Mouse (Mus musculus): Measurements from ENCODE around the gene Aox1. TPM values are rescaled to one million over a fixed set of nuclear protein-coding genes. Genes with fewer than 3 reads are reported as not detected.
A peak's percentile ranks its signal among the peaks of the same experiment; 100 is the strongest.

Aox1 gene
- polyA plus RNA-seq, 2 experiments = 0.16 to 0.32 TPM

- no peak for TF ChIP-seq EP300 (IDR thresholded peaks at IDR 0.05; ENCODE audit: low read depth)
- TF ChIP-seq CTCF (IDR thresholded peaks at IDR 0.05; ENCODE audit: low read depth) = 0 out of 2 replicates have a peak, but pooled peaks have one; percentile 4
- ATAC-seq (ENCODE audit: insufficient read depth) (no peak), DNase-seq (ENCODE audit: low read depth in 3 of 3, low spot score in 3 of 3) (no peak)
- Histone ChIP-seq H3K9me3 (ENCODE audit: control insufficient read depth, low read length) (no peaks in the 10 kb centered on the region), H3K4me3 (ENCODE audit: insufficient read depth in 1 of 2, low read depth in 2 of 2, low read length in 2 of 2) (no peak overlapping the region), H3K4me2 (ENCODE audit: low read depth) (no peak overlapping the region), H3K27me3 (ENCODE audit: control insufficient read depth, insufficient read depth, low read length) (no peaks in the 10 kb centered on the region), H3K4me1 (replicated peaks; ENCODE audit: control insufficient read depth in 2 of 2, insufficient read depth in 2 of 2, low read length in 1 of 2) (no peaks in the 10 kb centered on the region; a peak in 1 of 4 replicates), H3K36me3 (replicated peaks; ENCODE audit: control insufficient read depth, insufficient read depth, low read depth) (no peaks in the 10 kb centered on the region), H3K9ac (replicated peaks) (no peak overlapping the region), H3K27ac (no peak overlapping the region)
- 62% methylated on average over 5 of the region's 5 CpGs for WGBS (ENCODE audit: insufficient replicate concordance)
These were observed 110.9 kb downstream of the Aox1 start for GRCm38 (mm10) chr1:58140607-58141006.

GRCm38 (mm10) chr1:58144384-58145069 is 114.8 kb downstream of the Aox1 start:
- peak; percentile 56 for ATAC-seq (ENCODE audit: insufficient read depth)
- Histone ChIP-seq H3K4me2 (ENCODE audit: low read depth) (no peak overlapping the region), H3K4me1 (replicated peaks; ENCODE audit: control insufficient read depth in 2 of 2, insufficient read depth in 2 of 2, low read length in 1 of 2) (no peaks in the 10 kb centered on the region; a peak in 1 of 4 replicates), H3K27ac (no peak overlapping the region), H3K36me3 (replicated peaks; ENCODE audit: control insufficient read depth, insufficient read depth, low read depth) (no peaks in the 10 kb centered on the region), H3K9me3 (ENCODE audit: control insufficient read depth, low read length) (no peaks in the 10 kb centered on the region), H3K4me3 (ENCODE audit: insufficient read depth in 1 of 2, low read depth in 2 of 2, low read length in 2 of 2) (no peak overlapping the region), H3K27me3 (ENCODE audit: control insufficient read depth, insufficient read depth, low read length) (no peaks in the 10 kb centered on the region), H3K9ac (replicated peaks) (no peak overlapping the region)
- WGBS (ENCODE audit: insufficient replicate concordance) = 63% methylated on average over 10 of the region's 10 CpGs
- no peak for TF ChIP-seq EP300 (IDR thresholded peaks at IDR 0.05; ENCODE audit: low read depth)
- 0 out of 2 replicates have a peak, but pooled peaks have one; percentile 7 for TF ChIP-seq CTCF (IDR thresholded peaks at IDR 0.05; ENCODE audit: low read depth)
- DNase-seq (ENCODE audit: low read depth in 3 of 3, low spot score in 3 of 3) = peak in 2 of 3 experiments; percentile 19 to 24

GRCm38 (mm10) chr1:58146026-58146425 is 116.3 kb downstream of the Aox1 start:
- Histone ChIP-seq H3K4me3 (ENCODE audit: insufficient read depth in 1 of 2, low read depth in 2 of 2, low read length in 2 of 2) (no peak overlapping the region), H3K4me1 (replicated peaks; ENCODE audit: control insufficient read depth in 2 of 2, insufficient read depth in 2 of 2, low read length in 1 of 2) (no peaks in the 10 kb centered on the region; a peak in 1 of 4 replicates), H3K36me3 (replicated peaks; ENCODE audit: control insufficient read depth, insufficient read depth, low read depth) (no peaks in the 10 kb centered on the region), H3K27me3 (ENCODE audit: control insufficient read depth, insufficient read depth, low read length) (no peaks in the 10 kb centered on the region), H3K27ac (no peak overlapping the region), H3K9ac (replicated peaks) (no peak overlapping the region), H3K4me2 (ENCODE audit: low read depth) (no peak overlapping the region), H3K9me3 (ENCODE audit: control insufficient read depth, low read length) (no peaks in the 10 kb centered on the region)
- 69% methylated on average over 10 of the region's 10 CpGs for WGBS (ENCODE audit: insufficient replicate concordance)
- TF ChIP-seq CTCF (IDR thresholded peaks at IDR 0.05; ENCODE audit: low read depth) = no peak
- no peak for TF ChIP-seq EP300 (IDR thresholded peaks at IDR 0.05; ENCODE audit: low read depth)
- no peak for DNase-seq (ENCODE audit: low read depth in 3 of 3, low spot score in 3 of 3)
- ATAC-seq (ENCODE audit: insufficient read depth) = no peak

- H3K27me3 ChIP-seq (ENCODE audit: control insufficient read depth, insufficient read depth, low read length) = no peaks in the 10 kb centered on the region
- no peak for ATAC-seq (ENCODE audit: insufficient read depth)
- H3K9ac ChIP-seq (replicated peaks) = no peak overlapping the region
- no peaks in the 10 kb centered on the region for H3K9me3 ChIP-seq (ENCODE audit: control insufficient read depth, low read length)
- no peaks in the 10 kb centered on the region; a peak in 1 of 4 replicates for H3K4me1 ChIP-seq (replicated peaks; ENCODE audit: control insufficient read depth in 2 of 2, insufficient read depth in 2 of 2, low read length in 1 of 2)
- no peak overlapping the region for H3K4me2 ChIP-seq (ENCODE audit: low read depth)
- no peak overlapping the region for H3K4me3 ChIP-seq (ENCODE audit: insufficient read depth in 1 of 2, low read depth in 2 of 2, low read length in 2 of 2)
- TF ChIP-seq CTCF (IDR thresholded peaks at IDR 0.05; ENCODE audit: low read depth) (no peak), EP300 (IDR thresholded peaks at IDR 0.05; ENCODE audit: low read depth) (no peak)
- no peaks in the 10 kb centered on the region for H3K36me3 ChIP-seq (replicated peaks; ENCODE audit: control insufficient read depth, insufficient read depth, low read depth)
- H3K27ac ChIP-seq = no peak overlapping the region
- DNase-seq (ENCODE audit: low read depth in 3 of 3, low spot score in 3 of 3) = no peak
- 68% methylated on average over 6 of the region's 6 CpGs for WGBS (ENCODE audit: insufficient replicate concordance)
These were observed 118.0 kb downstream of the Aox1 start for GRCm38 (mm10) chr1:58147776-58148175.

GRCm38 (mm10) chr1:58152247-58152646 is 122.5 kb downstream of the Aox1 start:
- Histone ChIP-seq H3K4me2 (ENCODE audit: low read depth) (no peak overlapping the region), H3K27me3 (ENCODE audit: control insufficient read depth, insufficient read depth, low read length) (no peaks in the 10 kb centered on the region), H3K4me1 (replicated peaks; ENCODE audit: control insufficient read depth in 2 of 2, insufficient read depth in 2 of 2, low read length in 1 of 2) (no peaks in the 10 kb centered on the region), H3K27ac (no peak overlapping the region), H3K9me3 (ENCODE audit: control insufficient read depth, low read length) (no peaks in the 10 kb centered on the region), H3K9ac (replicated peaks) (no peak overlapping the region), H3K36me3 (replicated peaks; ENCODE audit: control insufficient read depth, insufficient read depth, low read depth) (no peaks in the 10 kb centered on the region), H3K4me3 (ENCODE audit: insufficient read depth in 1 of 2, low read depth in 2 of 2, low read length in 2 of 2) (no peak overlapping the region)
- no peak for DNase-seq (ENCODE audit: low read depth in 3 of 3, low spot score in 3 of 3)
- no peak for ATAC-seq (ENCODE audit: insufficient read depth)
- 52% methylated on average over 8 of the region's 8 CpGs for WGBS (ENCODE audit: insufficient replicate concordance)
- no peak for TF ChIP-seq CTCF (IDR thresholded peaks at IDR 0.05; ENCODE audit: low read depth)
- no peak for TF ChIP-seq EP300 (IDR thresholded peaks at IDR 0.05; ENCODE audit: low read depth)

Other genes with a start within 250 kb of the Aox1 start
- 3.9 and 6.6 TPM in 2 replicates for gene Sgo2a, start 34.0 kb upstream of the Aox1 start, polyA plus RNA-seq (2012; rRNA removed)
- 9.5 and 11.1 TPM in 2 replicates for gene Sgo2a, start 34.0 kb upstream of the Aox1 start, polyA plus RNA-seq (2014; fragmentation: Nextera tagmentation; extraction: Ambion mirVana)
- 2.7 and 3.4 TPM in 2 replicates for gene Kctd18, start 11.0 kb upstream of the Aox1 start, polyA plus RNA-seq (2012; rRNA removed)
- gene Kctd18, start 11.0 kb upstream of the Aox1 start, polyA plus RNA-seq (2014; fragmentation: Nextera tagmentation; extraction: Ambion mirVana) = 2.1 and 3.2 TPM in 2 replicates
- 0.09 and 0.12 TPM in 2 replicates for gene Aox3, start 83.2 kb downstream of the Aox1 start, polyA plus RNA-seq (2012; rRNA removed)
- gene Aox3, start 83.2 kb downstream of the Aox1 start, polyA plus RNA-seq (2014; fragmentation: Nextera tagmentation; extraction: Ambion mirVana) = 0.20 and 0.29 TPM in 2 replicates
- gene Aox4, start 180.5 kb downstream of the Aox1 start, polyA plus RNA-seq (2012; rRNA removed) = 0.10 and 0.75 TPM in 2 replicates
- gene Aox4, start 180.5 kb downstream of the Aox1 start, polyA plus RNA-seq (2014; fragmentation: Nextera tagmentation; extraction: Ambion mirVana) = 0.22 and 0.25 TPM in 2 replicates
- 0.01 TPM in 1 of 2 replicates, not detected in the other for gene Aox2, start 248.4 kb downstream of the Aox1 start, polyA plus RNA-seq (2012; rRNA removed)
- gene Aox2, start 248.4 kb downstream of the Aox1 start, polyA plus RNA-seq (2014; fragmentation: Nextera tagmentation; extraction: Ambion mirVana) = not detected in 2 replicates

Measured in liver, embryonic 14.5 days (tissue).